15 mouse cellular contexts compared by ENCODE assay signal in genomic region chr11:20797841-20798240, GRCm38 (mm10).
"Had no signal": no experiment of that assay in that cellular context is flagged by ENCODE, and none has a peak within 500 bp of the region (broad histone marks: within the 10 kb centered on the region; RNA-seq: fewer than 3 reads in every experiment).

No protein-coding gene starts in this region.

- H3K27ac ChIP-seq: neural tube, embryonic 15.5 days; stomach, embryonic 15.5 days; stomach, postnatal 0 days had no signal

- H3K4me2 ChIP-seq: neural tube, embryonic 15.5 days; stomach, embryonic 15.5 days had no signal

- H3K4me3 ChIP-seq: neural tube, embryonic 15.5 days; stomach, embryonic 15.5 days had no signal

- H3K36me3 ChIP-seq: neural tube, embryonic 15.5 days; stomach, embryonic 15.5 days had no signal

- DNase-seq: retina, postnatal 1 day; right cerebral cortex, adult 18-20 months; right cerebral cortex, postnatal 14 days; right cerebral cortex, postnatal 25 days; right cerebral cortex, postnatal 4 days; spleen, adult 18-20 months; thymus, adult 18-20 months; thymus, adult 2 months; thymus, postnatal 14 days; thymus, postnatal 25 days; thymus, postnatal 36 days; thymus, postnatal 4 days had no signal

- H3K9me3 ChIP-seq: stomach, embryonic 15.5 days had no signal

- H3K9ac ChIP-seq: neural tube, embryonic 15.5 days; stomach, embryonic 15.5 days had no signal

- H3K27me3 ChIP-seq: neural tube, embryonic 15.5 days; stomach, embryonic 15.5 days had no signal
